Mouse (Mus musculus) midbrain, postnatal 0 days (tissue): ENCODE measurements around the gene Gemin7. TPM values are rescaled to one million over a fixed set of nuclear protein-coding genes. Genes with fewer than 3 reads are reported as not detected.

Experiments
- ATAC-seq: fragments of 200-750 bp; cut with Nextera tagmentation; 2 replicates; pipeline ENCODE4 v1.8.0; 2017; ENCODE audit warnings: moderate number of reproducible peaks, mild to moderate bottlenecking, moderate TSS enrichment, moderate library complexity; ENCODE audit not compliant: low FRiP score
- DNase-seq: peaks from one replicate; pipeline ENCODE4 v3.0.0-alpha.2; 2015; ENCODE audit warnings: low spot score
- H3K27ac ChIP-seq: fragments of 300-500 bp; sonication (generic); 2 replicates; pipeline ENCODE4 v1.5.1; 2014; ENCODE audit warnings: low read depth, mild to moderate bottlenecking, low read length, mixed read lengths
- H3K27me3 ChIP-seq: fragments of 300-500 bp; sonication (generic); 2 replicates; pipeline ENCODE4 v1.6.1; 2014; ENCODE audit warnings: low read length, control low read depth, mixed read lengths; ENCODE audit not compliant: insufficient read depth
- H3K36me3 ChIP-seq: fragments of 300-500 bp; sonication (generic); 2 replicates; pipeline ENCODE4 v1.6.1; 2014; ENCODE audit warnings: low read length, control low read depth, mixed read lengths; ENCODE audit not compliant: insufficient read depth
- H3K4me1 ChIP-seq: fragments of 300-500 bp; sonication (generic); 2 replicates; pipeline ENCODE4 v1.6.1; 2014; ENCODE audit warnings: mild to moderate bottlenecking, control low read depth, antibody characterized with exemption, low read length, mixed read lengths; ENCODE audit not compliant: insufficient read depth
- H3K4me2 ChIP-seq: fragments of 300-500 bp; sonication (generic); 2 replicates; pipeline ENCODE4 v1.6.1; 2014; ENCODE audit warnings: low read depth, mild to moderate bottlenecking, low read length, mixed read lengths; ENCODE audit not compliant: poor library complexity, severe bottlenecking
- H3K4me3 ChIP-seq: fragments of 300-500 bp; sonication (generic); 2 replicates; pipeline ENCODE4 v1.5.1; 2014; ENCODE audit warnings: low read depth, mild to moderate bottlenecking, low read length, moderate library complexity
- H3K9ac ChIP-seq: fragments of 300-500 bp; sonication (generic); replicated peaks from 2 replicates; pipeline ENCODE4 v1.6.1; 2014; ENCODE audit warnings: mild to moderate bottlenecking, low read length, moderate library complexity, mixed read lengths; ENCODE audit not compliant: poor library complexity, severe bottlenecking
- H3K9me3 ChIP-seq: fragments of 300-500 bp; sonication (generic); 2 replicates; pipeline ENCODE4 v1.6.1; 2016; ENCODE audit warnings: low read length, control low read depth
- CTCF ChIP-seq: IDR thresholded peaks from 2 replicates; pipeline ENCODE4 v1.5.1; 2016; ENCODE audit warnings: antibody characterized with exemption, mild to moderate bottlenecking
- WGBS: fragments of 180-500 bp; shearing (Covaris S2); extraction: QIAGEN DNeasy Blood & Tissue Kit; methylation state at CpG from one replicate; pipeline ENCODE4 v1.1.7; 2014; 5-methylcytosine and 5-hydroxymethylcytosine counted together
- polyA plus RNA-seq: library from polyadenylated mRNA; unstranded; fragments of >200 nt; fragmentation: Nextera tagmentation; extraction: Ambion mirVana; gene quantifications from 2 replicates; pipeline ENCODE4 v1.2.1, GENCODE M21; 2015
- total RNA-seq: library from RNA; depleted of rRNA; stranded (reverse); fragments of >200 nt; gene quantifications from 2 replicates; pipeline ENCODE4 v1.2.3, GENCODE M21; 2014

The Gemin7 gene
- total and polyA plus RNA-seq, 2 experiments from 2014 or later, result 70.9 to 158 TPM

- DNase-seq (no peak), ATAC-seq (no peak)
- Histone ChIP-seq H3K4me3 (no peak overlapping the region), H3K27me3 (no peaks in the 10 kb centered on the region), H3K4me1 (peaks cover 13% of the 10 kb centered on the region), H3K27ac (no peak overlapping the region), H3K36me3 (peaks cover 6% of the 10 kb centered on the region; the same call in 1 of the 2 replicates), H3K4me2 (peak overlapping the region; percentile 18; the same call in 1 of the 2 replicates), H3K9ac (0 out of 2 replicates have a peak overlapping the region, but pooled peaks have one; percentile 4), H3K9me3 (no peaks in the 10 kb centered on the region)
- 51% methylated on average over 2 of the region's 2 CpGs for WGBS
- TF ChIP-seq CTCF, result peak; percentile 68
Observed at GRCm38 (mm10) chr7:19558965-19559364, 18.4 kb downstream of the Gemin7 start.

GRCm38 (mm10) chr7:19557982-19558900 lies 19.2 kb downstream of the Gemin7 start:
- peaks cover 13% of the 10 kb centered on the region for H3K4me1 ChIP-seq
- peaks cover 8% of the 10 kb centered on the region; the same call in 1 of the 2 replicates for H3K36me3 ChIP-seq
- no peak for TF ChIP-seq CTCF
- H3K4me3 ChIP-seq, result no peak overlapping the region
- 0 out of 2 replicates have a peak overlapping the region, but pooled peaks have one; percentile 18 for H3K4me2 ChIP-seq
- no peak overlapping the region for H3K27ac ChIP-seq
- no peaks in the 10 kb centered on the region for H3K9me3 ChIP-seq
- ATAC-seq, result no peak
- no peaks in the 10 kb centered on the region for H3K27me3 ChIP-seq
- 0 out of 2 replicates have a peak overlapping the region, but pooled peaks have one; percentile 4 for H3K9ac ChIP-seq
- 95% methylated on average over 6 of the region's 6 CpGs for WGBS
- no peak for DNase-seq

- no peak overlapping the region for H3K4me3 ChIP-seq
- ATAC-seq (no peak), DNase-seq (no peak)
- no peak overlapping the region for H3K4me2 ChIP-seq
- H3K27ac ChIP-seq, result no peak overlapping the region
- no peaks in the 10 kb centered on the region for H3K27me3 ChIP-seq
- no peak overlapping the region for H3K9ac ChIP-seq
- TF ChIP-seq CTCF, result no peak
- H3K36me3 ChIP-seq, result peaks cover 14% of the 10 kb centered on the region; the same call in 1 of the 2 replicates
- H3K4me1 ChIP-seq, result peaks cover 13% of the 10 kb centered on the region
- 92% methylated on average over 2 of the region's 2 CpGs for WGBS
- no peaks in the 10 kb centered on the region for H3K9me3 ChIP-seq
Observed at GRCm38 (mm10) chr7:19557086-19557485, 20.3 kb downstream of the Gemin7 start.

GRCm38 (mm10) chr7:19554168-19554567 lies 23.2 kb downstream of the Gemin7 start:
- H3K9ac ChIP-seq, result no peak overlapping the region
- WGBS, result 94% methylated on average over 1 of the region's 1 CpGs
- no peaks in the 10 kb centered on the region for H3K27me3 ChIP-seq
- H3K27ac ChIP-seq, result no peak overlapping the region
- no peaks in the 10 kb centered on the region for H3K9me3 ChIP-seq
- TF ChIP-seq CTCF, result no peak
- DNase-seq (no peak), ATAC-seq (no peak)
- peaks cover 1% of the 10 kb centered on the region; the same call in 1 of the 2 replicates for H3K4me1 ChIP-seq
- H3K36me3 ChIP-seq, result peaks cover 14% of the 10 kb centered on the region; the same call in 1 of the 2 replicates
- H3K4me3 ChIP-seq, result no peak overlapping the region
- no peak overlapping the region for H3K4me2 ChIP-seq

- Histone ChIP-seq H3K4me3 (no peak overlapping the region), H3K9ac (no peak overlapping the region), H3K9me3 (no peaks in the 10 kb centered on the region), H3K4me1 (no peaks in the 10 kb centered on the region), H3K27me3 (no peaks in the 10 kb centered on the region), H3K4me2 (no peak overlapping the region), H3K27ac (no peak overlapping the region), H3K36me3 (peaks cover 10% of the 10 kb centered on the region)
- TF ChIP-seq CTCF, result no peak
- DNase-seq (no peak), ATAC-seq (no peak)
- 77% methylated on average over 2 of the region's 2 CpGs for WGBS
Observed at GRCm38 (mm10) chr7:19552443-19552842, 25.0 kb downstream of the Gemin7 start.

- Histone ChIP-seq H3K4me2 (no peak overlapping the region), H3K4me3 (no peak overlapping the region), H3K27ac (no peak overlapping the region), H3K4me1 (no peaks in the 10 kb centered on the region), H3K9ac (no peak overlapping the region), H3K9me3 (no peaks in the 10 kb centered on the region), H3K27me3 (no peaks in the 10 kb centered on the region), H3K36me3 (peaks cover 10% of the 10 kb centered on the region)
- no peak for TF ChIP-seq CTCF
- ATAC-seq (no peak), DNase-seq (no peak)
- WGBS, result 92% methylated on average over 5 of the region's 5 CpGs
Observed at GRCm38 (mm10) chr7:19551634-19552033, 25.8 kb downstream of the Gemin7 start.
